Mouse (Mus musculus) cerebellum, postnatal 36 days (tissue): ENCODE measurements around the gene Gtf2h1.

Experiments used
- DNase-seq, 2 experiments: peaks; one replicate each; pipeline ENCODE4 v3.0.0; 2021 to 2022; ENCODE audit warnings: mixed read lengths in 2 of 2

The Gtf2h1 gene

GRCm38 (mm10) chr7:46851026-46851425 lies 55.1 kb downstream of the Gtf2h1 start:
- no peak for DNase-seq

- no peak for DNase-seq
Observed at GRCm38 (mm10) chr7:46852666-46853065, 56.8 kb downstream of the Gtf2h1 start.

DNA sequence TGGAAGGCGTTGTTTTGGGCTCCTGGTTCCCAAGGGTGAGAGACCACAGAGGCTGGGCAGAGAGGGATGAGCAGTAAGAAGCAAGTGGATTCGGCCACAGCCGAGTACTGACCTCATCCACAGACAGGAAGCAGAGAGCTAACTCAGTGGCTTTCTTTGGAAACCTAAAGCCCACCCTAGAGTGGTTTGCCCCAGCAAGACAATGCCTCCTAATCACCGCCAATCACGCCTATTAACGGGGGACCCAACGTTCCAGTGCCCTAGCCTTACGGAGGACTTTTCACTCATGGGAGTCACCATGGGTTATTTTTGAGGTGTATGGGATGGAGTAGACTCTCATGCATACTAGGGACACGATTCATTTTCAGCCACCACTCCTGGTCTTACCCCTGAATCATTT lies 57.5 kb downstream of the Gtf2h1 start:
- no peak for DNase-seq

- DNase-seq, result no peak
Observed at GRCm38 (mm10) chr7:46855866-46856560, 60.1 kb downstream of the Gtf2h1 start.

DNA sequence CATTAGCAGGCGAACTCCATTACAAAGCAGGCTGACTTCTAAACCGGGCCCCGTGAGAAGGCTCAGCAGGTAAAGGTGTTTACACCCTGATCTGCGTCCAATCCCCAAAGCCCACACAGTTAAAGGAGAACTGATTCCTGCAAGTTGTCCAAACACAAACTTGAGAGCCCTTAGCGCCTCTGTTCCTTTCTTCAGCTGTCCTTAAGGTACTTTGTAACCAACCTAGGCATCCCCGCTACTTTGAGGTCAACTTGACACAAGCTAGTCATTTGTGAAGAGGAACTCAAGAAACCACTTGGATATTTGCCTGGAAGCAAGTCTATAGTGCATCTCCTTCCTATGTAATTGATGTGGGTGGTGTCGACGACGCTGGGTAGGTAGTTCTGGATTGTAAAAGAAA lies 61.5 kb downstream of the Gtf2h1 start:
- DNase-seq, result no peak

DNA sequence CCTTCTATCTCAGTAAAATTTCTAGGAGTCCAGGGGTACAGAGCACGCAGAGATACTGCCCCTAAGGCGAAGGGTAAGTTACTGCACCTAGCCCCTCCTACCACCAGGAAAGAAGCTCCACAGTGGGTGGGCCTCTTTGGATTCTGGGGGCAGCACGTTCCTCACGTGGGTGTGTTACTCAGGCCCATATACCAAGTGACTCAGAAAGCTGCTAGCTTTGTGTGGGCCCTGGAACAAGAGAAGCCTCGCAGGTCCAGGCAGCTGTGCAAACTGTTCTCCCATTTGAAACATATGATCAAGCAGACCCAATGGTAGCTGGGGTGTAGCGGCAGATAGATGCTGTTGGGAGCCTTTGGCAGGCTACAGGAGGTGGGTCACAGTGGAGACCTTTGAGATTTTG lies 63.1 kb downstream of the Gtf2h1 start:
- no peak for DNase-seq

GRCm38 (mm10) chr7:46860996-46861395 lies 65.1 kb downstream of the Gtf2h1 start, which contains the start of gene Ldhc:
Gene Ldhc (plus strand): TSS chr7:46861203.
- DNase-seq, result no peak

GRCm38 (mm10) chr7:46871988-46872387 lies 76.1 kb downstream of the Gtf2h1 start:
- no peak for DNase-seq
